Mouse (Mus musculus): ENCODE measurements around the gene Odc1. TPM values are rescaled to one million over a fixed set of nuclear protein-coding genes. Genes with fewer than 3 reads are reported as not detected.
"Not testable (repeated sequence)": the region's sequence is repeated elsewhere in the genome, so short reads cannot be mapped to it uniquely, and the experiment has no call there.

Odc1 gene
- polyA plus RNA-seq, 1 experiment from 2014 or later, result 150 TPM

DNA sequence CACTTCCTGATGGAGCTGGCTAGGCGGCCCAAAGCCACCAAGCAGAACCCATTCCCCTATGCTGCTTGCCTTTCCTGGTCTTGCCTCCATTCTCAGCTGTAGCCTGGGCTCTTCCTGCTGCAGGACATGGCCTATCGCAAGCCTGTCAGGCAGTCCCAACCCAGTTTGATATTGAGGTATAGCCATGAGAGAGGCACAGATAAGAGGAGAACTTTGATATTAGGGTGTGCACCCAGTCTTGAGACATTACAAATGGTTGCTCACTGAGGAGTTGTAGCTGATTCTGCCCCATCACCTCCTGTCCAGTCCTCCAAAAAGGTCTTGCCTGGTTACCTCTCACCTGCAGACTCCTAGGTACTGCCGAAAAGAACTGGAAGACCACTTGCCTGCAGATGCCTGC is 6.5 kb upstream of the Odc1 start:
- Histone ChIP-seq H3K36me3 (ENCODE audit: inconsistent target) (no peaks in the 10 kb centered on the region), H3K79me2 (ENCODE audit: inconsistent target) (no peaks in the 10 kb centered on the region), H3K4me3 (ENCODE audit: inconsistent target) (no peak overlapping the region), H3K27ac (no peak overlapping the region)
- 92% methylated on average over 3 of the region's 3 CpGs for WGBS (ENCODE audit: missing documents)

DNA sequence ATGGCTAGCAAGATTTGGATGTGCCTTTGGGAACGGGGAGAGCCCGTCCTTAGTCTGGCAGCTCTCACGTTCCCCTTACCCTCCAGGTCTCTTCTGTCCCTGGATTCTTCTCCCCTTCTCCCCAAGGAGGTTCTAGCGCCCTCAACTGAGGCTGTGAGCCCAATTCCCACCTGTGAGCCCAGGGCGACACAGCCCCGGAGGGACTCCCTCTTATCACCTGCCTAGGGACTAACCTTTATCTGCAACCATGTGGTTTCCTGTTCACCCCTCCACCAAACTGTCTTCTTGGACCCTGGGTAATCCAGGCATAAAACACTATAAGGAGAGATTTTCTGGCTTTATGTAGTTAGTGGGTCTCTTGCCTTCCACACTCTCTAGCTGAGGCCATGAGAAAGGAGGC is 5.6 kb upstream of the Odc1 start:
- 82% methylated on average over 6 of the region's 6 CpGs for WGBS (ENCODE audit: missing documents)
- Histone ChIP-seq H3K79me2 (ENCODE audit: inconsistent target) (no peaks in the 10 kb centered on the region), H3K36me3 (ENCODE audit: inconsistent target) (no peaks in the 10 kb centered on the region), H3K4me3 (ENCODE audit: inconsistent target) (no peak overlapping the region), H3K27ac (no peak overlapping the region)

DNA sequence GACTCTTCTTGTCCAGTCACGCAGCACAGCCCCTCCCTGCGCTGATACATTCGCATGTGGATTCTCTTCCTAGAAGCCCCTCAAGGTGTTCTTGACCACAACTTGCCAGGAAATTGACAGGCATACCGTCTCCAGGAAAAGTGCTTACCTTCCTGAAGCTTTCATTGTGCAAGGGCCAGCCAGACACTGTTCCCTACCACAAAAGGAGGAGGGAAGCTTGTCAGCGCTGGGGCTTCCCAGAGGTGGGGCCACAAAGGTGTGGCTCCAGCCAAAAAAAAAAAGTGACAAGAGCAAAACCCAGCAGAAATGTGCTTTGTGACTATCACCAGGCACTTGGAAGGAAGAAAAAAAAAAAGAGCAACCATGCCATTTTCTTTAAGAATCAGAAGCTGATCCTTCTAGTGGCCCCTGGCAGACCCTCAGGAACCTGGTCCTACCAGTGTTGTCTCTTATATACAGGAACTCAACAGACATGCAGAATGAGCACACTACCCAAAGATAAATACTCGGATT is 4.5 kb upstream of the Odc1 start:
- H3K79me2 ChIP-seq (ENCODE audit: inconsistent target), result no peaks in the 10 kb centered on the region
- H3K27ac ChIP-seq, result no peak overlapping the region
- H3K4me3 ChIP-seq (ENCODE audit: inconsistent target), result no peak overlapping the region
- 65% methylated on average over 6 of the region's 6 CpGs for WGBS (ENCODE audit: missing documents)
- no peaks in the 10 kb centered on the region for H3K36me3 ChIP-seq (ENCODE audit: inconsistent target)

DNA sequence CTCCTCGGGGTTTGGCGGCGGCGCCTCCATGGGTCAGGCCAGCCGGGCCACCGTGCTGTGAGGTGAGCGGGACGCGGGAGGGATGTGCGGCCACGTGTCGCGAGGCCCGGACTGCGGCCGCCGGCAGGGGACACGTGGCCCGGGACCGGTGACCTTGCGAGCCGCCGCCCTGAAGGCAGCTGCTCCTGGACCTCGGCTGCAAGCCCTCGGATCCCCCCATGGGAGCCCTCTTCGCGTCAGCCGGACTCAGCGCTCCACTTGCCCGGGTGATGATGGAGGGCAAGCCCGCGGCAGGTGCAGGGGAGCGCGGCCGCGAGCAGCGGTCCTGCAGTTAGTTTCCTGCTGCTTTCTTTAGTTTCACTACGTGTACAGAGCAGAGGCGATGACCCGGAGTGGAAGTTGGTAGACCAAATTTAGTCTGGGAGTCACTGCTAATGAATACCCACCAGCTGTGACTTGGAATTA is 545 bp downstream of the Odc1 start:
- Histone ChIP-seq H3K27ac (peak overlapping the region; percentile 12; the same call in 1 of the 2 replicates), H3K36me3 (ENCODE audit: inconsistent target) (peaks cover 24% of the 10 kb centered on the region), H3K4me3 (ENCODE audit: inconsistent target) (peak overlapping the region; percentile 69), H3K79me2 (ENCODE audit: inconsistent target) (peaks cover 15% of the 10 kb centered on the region)
- WGBS (ENCODE audit: missing documents), result 0% methylated on average over 35 of the region's 40 CpGs

DNA sequence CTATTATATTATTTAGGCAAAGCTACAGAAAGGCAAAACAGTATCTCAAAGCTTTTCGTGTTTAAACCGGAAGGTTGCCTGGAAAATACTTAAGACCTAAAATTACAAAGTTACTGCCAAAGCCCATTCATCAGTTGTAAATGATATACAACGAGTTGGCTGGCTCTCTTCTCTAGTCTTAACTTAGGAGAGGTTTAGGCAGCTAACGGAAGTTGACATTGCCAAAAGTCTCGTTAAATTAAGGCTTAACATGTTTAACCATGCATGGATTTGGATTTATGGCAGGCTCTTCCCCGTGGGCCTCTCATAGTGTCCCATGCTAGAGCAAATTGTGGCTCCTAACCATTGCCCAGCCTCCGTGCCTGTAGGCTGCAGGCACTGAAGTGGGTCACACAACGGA is 1.3 kb downstream of the Odc1 start:
- Histone ChIP-seq H3K79me2 (ENCODE audit: inconsistent target) (peaks cover 15% of the 10 kb centered on the region), H3K27ac (peak overlapping the region; percentile 12; the same call in 1 of the 2 replicates), H3K36me3 (ENCODE audit: inconsistent target) (peaks cover 27% of the 10 kb centered on the region), H3K4me3 (ENCODE audit: inconsistent target) (peak overlapping the region; percentile 69)
- 15% methylated on average over 8 of the region's 8 CpGs for WGBS (ENCODE audit: missing documents)

DNA sequence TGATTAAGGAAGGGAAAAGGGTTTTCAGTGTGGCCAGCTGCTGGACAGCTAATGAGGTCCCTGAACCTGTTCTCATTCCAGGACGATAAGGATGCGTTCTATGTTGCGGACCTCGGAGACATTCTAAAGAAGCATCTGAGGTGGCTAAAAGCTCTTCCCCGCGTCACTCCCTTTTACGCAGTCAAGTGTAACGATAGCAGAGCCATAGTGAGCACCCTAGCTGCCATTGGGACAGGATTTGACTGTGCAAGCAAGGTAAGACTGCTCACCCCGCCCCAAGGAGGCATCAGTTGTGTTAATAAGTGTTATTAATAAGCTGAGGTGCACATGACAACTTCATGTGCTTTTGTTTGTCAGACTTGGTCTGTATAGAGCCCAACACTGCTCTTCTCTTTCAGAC is 3.0 kb downstream of the Odc1 start:
- peaks cover 27% of the 10 kb centered on the region for H3K36me3 ChIP-seq (ENCODE audit: inconsistent target)
- H3K79me2 ChIP-seq (ENCODE audit: inconsistent target), result peaks cover 15% of the 10 kb centered on the region
- H3K27ac ChIP-seq; H3K4me3 ChIP-seq (ENCODE audit: inconsistent target): not testable (repeated sequence)
- 94% methylated on average over 9 of the region's 9 CpGs for WGBS (ENCODE audit: missing documents)

DNA sequence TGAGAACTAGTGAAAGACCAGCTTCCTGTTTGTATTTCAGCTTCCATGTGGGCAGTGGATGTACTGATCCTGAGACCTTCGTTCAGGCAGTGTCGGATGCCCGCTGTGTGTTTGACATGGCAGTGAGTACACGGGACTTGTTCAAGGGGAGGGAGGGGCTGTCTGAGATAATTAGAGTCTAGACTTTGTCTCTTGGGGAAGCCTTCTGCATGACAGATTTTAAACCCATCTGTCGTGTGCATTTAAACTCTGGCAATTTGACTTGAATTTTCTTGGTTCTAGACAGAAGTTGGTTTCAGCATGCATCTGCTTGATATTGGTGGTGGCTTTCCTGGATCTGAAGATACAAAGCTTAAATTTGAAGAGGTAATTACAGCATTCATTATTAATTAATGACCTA is 3.9 kb downstream of the Odc1 start:
- H3K79me2 ChIP-seq (ENCODE audit: inconsistent target), result peaks cover 15% of the 10 kb centered on the region
- peaks cover 27% of the 10 kb centered on the region for H3K36me3 ChIP-seq (ENCODE audit: inconsistent target)
- no peak overlapping the region for H3K4me3 ChIP-seq (ENCODE audit: inconsistent target)
- H3K27ac ChIP-seq, result no peak overlapping the region
- 99% methylated on average over 5 of the region's 5 CpGs for WGBS (ENCODE audit: missing documents)

DNA sequence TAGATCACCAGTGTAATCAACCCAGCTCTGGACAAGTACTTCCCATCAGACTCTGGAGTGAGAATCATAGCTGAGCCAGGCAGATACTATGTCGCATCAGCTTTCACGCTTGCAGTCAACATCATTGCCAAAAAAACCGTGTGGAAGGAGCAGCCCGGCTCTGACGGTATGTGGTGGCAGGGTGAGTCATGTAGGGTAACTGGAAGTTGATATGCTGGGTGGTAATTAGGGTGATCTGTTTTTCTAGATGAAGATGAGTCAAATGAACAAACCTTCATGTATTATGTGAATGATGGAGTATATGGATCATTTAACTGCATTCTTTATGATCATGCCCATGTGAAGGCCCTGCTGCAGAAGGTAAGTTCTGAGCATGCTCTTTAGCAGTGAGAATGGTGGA is 4.8 kb downstream of the Odc1 start:
- H3K36me3 ChIP-seq (ENCODE audit: inconsistent target), result peaks cover 27% of the 10 kb centered on the region
- H3K4me3 ChIP-seq (ENCODE audit: inconsistent target); H3K27ac ChIP-seq: not testable (repeated sequence)
- peaks cover 15% of the 10 kb centered on the region for H3K79me2 ChIP-seq (ENCODE audit: inconsistent target)
- WGBS (ENCODE audit: missing documents), result 73% methylated on average over 5 of the region's 5 CpGs

DNA sequence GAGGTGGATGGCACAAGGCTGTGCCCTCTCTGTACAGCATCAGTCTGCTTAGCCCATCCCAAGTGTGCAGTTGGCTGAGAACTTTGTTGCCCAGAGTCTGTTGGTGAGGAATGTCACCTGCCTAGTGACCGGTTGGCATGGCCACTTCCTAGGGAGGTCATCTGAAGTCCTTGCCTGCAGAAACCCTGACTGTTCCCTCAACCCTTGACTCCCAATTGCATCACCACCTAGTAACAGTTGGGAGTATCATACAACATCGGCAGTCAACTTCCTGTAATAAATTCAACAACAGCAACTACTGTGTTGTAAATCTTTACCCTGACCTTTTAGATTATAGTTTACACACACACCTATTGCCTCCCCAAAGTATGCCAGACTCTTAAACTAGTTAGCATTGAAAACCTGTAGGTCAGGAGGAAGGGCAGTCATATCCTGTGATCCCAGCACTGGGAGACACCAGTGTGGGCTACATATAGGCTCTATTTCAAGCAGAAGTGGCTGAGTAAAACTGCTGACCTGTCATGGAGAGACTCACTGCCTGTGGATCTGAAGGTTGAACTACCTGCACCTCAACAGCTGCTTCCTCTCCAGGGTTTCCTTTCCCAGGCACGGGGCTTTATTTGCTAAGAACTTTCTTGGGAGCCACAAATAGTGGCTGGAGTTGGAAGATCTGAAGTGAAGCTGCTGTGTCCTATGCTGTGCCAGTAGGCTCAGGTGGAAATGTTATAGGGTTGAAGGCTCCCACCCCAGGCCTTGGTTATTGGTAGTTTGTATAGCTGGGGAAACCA is 6.8 kb downstream of the Odc1 start:
- Histone ChIP-seq H3K79me2 (ENCODE audit: inconsistent target) (peaks cover 3% of the 10 kb centered on the region; the same call in 1 of the 2 replicates), H3K27ac (no peak overlapping the region), H3K36me3 (ENCODE audit: inconsistent target) (peaks cover 27% of the 10 kb centered on the region), H3K4me3 (ENCODE audit: inconsistent target) (no peak overlapping the region)
- 22% methylated on average over 3 of the region's 3 CpGs for WGBS (ENCODE audit: missing documents)

DNA sequence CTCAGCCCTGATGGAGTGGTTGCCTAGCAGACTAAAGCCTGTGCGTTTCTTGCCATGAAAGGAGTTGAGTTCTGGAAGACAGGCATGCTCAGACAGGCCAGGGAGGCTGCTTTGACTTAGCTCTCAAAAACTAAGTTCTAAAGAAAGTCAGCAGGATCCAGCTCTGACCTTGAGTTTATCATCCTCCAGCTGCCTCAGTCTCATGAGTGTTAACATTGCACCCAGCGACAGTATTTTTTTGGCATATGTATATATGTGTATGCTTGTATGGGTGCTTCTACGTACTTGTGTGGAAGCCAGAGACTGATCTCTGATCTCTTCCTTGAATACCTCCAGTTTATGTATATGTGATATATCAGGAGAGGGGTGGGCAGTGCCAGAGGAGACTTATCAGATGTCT is 7.8 kb downstream of the Odc1 start:
- Histone ChIP-seq H3K4me3 (ENCODE audit: inconsistent target) (no peak overlapping the region), H3K79me2 (ENCODE audit: inconsistent target) (no peaks in the 10 kb centered on the region), H3K36me3 (ENCODE audit: inconsistent target) (peaks cover 23% of the 10 kb centered on the region), H3K27ac (no peak overlapping the region)
- 93% methylated on average over 3 of the region's 3 CpGs for WGBS (ENCODE audit: missing documents)

DNA sequence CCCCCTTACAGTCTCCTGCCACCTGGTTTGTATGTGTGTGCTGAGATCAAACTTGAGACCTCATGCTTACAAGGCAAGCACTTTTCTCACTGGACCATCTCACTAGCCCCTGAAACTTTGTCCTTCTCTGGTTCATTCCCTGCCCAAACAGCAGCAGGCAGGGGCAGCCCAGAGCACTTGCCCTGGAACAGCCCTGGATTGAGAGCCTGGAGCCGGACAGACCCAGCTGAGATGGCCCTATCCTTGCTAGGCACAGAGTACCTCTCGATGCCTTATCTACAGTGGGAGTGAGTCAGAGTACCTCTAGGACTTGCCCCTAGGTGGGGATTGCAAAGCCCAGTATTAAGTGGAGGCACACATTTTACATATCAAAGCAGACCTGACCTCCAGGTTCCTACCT is 8.4 kb downstream of the Odc1 start:
- 93% methylated on average over 2 of the region's 2 CpGs for WGBS (ENCODE audit: missing documents)
- Histone ChIP-seq H3K79me2 (ENCODE audit: inconsistent target) (no peaks in the 10 kb centered on the region), H3K4me3 (ENCODE audit: inconsistent target) (no peak overlapping the region), H3K36me3 (ENCODE audit: inconsistent target) (peaks cover 21% of the 10 kb centered on the region), H3K27ac (no peak overlapping the region)

DNA sequence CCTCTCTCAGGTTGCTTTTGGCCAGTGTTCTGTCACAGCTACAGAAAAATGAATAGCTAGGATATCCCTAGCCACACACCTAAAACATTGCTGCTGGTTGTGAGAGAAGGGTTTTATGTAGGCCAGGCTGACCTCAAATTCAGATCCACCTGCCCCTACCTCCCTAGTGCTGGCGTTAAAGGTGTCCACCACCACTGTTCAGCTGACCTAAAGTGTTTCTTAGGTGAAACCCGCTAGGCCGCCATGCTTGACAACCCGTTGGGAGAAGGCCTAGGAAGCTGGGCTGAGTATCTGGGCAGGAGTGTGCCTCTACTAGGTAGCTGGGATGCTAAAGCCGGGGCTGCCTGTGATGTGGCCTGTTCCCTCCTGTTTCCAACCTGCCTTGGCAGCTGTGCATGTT is 9.0 kb downstream of the Odc1 start:
- 75% methylated on average over 5 of the region's 5 CpGs for WGBS (ENCODE audit: missing documents)
- Histone ChIP-seq H3K36me3 (ENCODE audit: inconsistent target) (peaks cover 18% of the 10 kb centered on the region), H3K27ac (no peak overlapping the region), H3K79me2 (ENCODE audit: inconsistent target) (no peaks in the 10 kb centered on the region), H3K4me3 (ENCODE audit: inconsistent target) (no peak overlapping the region)

DNA sequence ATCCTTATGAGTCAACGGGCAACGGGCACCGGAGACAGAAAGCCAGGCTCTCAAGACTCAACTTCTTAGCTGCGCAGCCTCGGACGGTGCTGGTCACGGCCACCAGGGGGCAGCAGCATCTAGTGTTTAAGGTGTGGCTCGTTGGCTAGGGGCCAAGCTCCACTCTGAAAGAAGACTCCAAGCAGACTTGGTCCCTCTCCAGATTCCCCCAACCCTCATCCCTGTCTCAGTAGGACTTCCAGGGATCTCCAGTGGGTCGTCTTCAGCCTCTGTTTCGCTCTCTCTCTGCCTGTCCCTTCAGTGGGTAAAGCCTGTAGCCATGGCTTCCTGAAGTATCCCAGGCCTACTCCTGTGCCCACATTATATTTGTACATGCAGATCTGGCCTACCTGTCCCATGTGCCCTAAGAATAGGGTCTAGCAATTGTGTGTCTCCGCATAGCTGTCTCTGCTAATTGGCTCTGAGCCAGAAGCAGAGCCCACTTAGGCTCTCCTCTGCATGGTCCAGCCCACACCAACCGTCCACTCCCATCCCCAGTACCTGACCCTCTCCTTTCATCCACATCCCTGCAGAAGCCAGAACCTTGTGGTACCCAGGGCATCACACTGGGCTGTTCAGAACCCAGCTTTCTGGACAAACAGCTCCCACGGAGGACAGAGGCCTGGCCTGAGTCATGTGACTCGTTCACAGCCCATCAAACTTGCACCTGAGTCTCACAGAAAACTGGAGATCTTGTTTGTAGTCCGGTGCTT is 9.8 kb downstream of the Odc1 start:
- H3K27ac ChIP-seq, result no peak overlapping the region
- 48% methylated on average over 15 of the region's 15 CpGs for WGBS (ENCODE audit: missing documents)
- H3K36me3 ChIP-seq (ENCODE audit: inconsistent target), result peaks cover 10% of the 10 kb centered on the region; the same call in 1 of the 2 replicates
- no peak overlapping the region for H3K4me3 ChIP-seq (ENCODE audit: inconsistent target)
- H3K79me2 ChIP-seq (ENCODE audit: inconsistent target), result no peaks in the 10 kb centered on the region

DNA sequence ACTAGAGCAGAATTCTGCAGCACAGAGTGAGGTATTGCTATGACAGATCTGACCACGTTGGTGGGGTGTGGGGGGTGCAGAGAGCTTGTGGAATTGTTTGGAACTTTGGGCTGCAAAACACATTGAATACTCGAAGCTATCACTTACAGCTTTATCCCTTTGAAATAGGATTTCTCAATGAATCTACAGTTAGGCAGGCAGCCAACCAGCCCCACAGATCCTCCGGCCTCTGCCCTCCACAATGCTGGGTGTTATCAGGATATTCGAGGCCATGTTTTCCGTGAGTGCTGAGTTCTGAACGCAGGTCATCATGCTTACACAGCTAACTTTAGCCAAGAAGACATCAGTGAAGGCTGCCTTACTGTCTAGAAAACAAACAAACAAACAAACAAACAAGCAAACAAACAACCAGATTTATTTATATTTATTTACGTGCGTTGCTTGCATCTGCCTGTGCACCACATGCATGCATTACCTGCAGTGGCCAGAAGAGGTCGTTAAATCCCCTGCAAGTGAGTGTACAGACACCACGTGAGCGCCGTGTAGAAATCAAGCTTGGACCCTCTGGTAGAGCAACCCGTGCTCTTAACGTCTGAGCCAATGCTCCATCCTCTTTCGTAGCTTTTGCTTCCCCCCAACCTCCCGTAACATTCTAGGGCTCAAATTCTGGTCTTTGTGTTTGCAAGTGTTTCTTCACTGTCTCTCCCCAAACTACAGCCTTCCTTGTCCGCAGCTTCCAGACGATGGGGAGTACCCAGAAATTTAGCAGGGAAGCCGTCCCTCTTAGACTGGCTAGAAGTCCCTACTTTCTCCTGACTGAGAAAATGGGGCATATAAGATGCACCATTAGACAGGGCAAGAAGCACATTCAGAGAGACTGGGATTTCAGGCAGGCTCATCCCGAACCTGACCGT is 12.1 kb downstream of the Odc1 start:
- Histone ChIP-seq H3K79me2 (ENCODE audit: inconsistent target) (no peaks in the 10 kb centered on the region), H3K27ac (no peak overlapping the region), H3K4me3 (ENCODE audit: inconsistent target) (no peak overlapping the region), H3K36me3 (ENCODE audit: inconsistent target) (no peaks in the 10 kb centered on the region)
- 48% methylated on average over 21 of the region's 21 CpGs for WGBS (ENCODE audit: missing documents)
